ENCODE assay signal across 19 mouse cellular contexts in the genomic region with DNA sequence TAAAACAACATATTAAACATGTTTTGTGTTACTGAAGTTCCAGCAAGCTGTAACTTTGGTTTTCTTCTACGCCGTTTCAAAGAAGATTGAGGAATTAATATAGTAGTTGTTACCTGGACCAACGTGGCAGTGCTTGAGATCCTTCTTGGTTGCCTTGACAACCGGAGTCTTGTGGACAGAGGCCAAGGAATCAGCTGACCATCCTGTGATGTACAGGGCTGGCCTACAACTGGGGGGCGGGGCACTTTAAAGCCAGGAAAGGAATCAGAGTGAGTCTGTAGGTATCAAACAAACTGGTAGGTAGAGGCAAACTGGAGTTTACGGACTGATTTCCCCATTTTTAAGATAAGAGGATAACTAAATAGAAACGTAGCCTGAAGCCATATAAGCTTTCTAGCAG.
DNase-seq lines count a peak whose midpoint lies in the region; ATAC-seq and TF ChIP-seq lines count a peak whose summit lies in the region.
"Had no signal": no experiment of that assay in that cellular context is flagged by ENCODE, and none has a peak within 500 bp of the region (broad histone marks: within the 10 kb centered on the region; RNA-seq: fewer than 3 reads in every experiment).

No protein-coding gene starts in this region.

- no peaks in the 10 kb centered on the region for H3K4me1 ChIP-seq in stomach, embryonic 14.5 days (ENCODE audit: control insufficient read depth, insufficient read depth, low read length)
- no peaks in the 10 kb centered on the region for H3K4me1 ChIP-seq in stomach, postnatal 0 days (replicated peaks; ENCODE audit: control insufficient read depth, insufficient read depth)
- H3K4me1 ChIP-seq: neural tube, embryonic 12.5 days had no signal

- H3K9ac ChIP-seq in stomach, embryonic 14.5 days (replicated peaks; ENCODE audit: low read depth, low read length): no peak overlapping the region
- no peak overlapping the region for H3K9ac ChIP-seq in stomach, postnatal 0 days (ENCODE audit: low read length)
- H3K9ac ChIP-seq: embryonic facial prominence, embryonic 15.5 days; heart, embryonic 12.5 days; limb, embryonic 15.5 days; neural tube, embryonic 12.5 days had no signal

- 77% methylated on average over 7 of the region's 7 CpGs for WGBS in stomach, embryonic 14.5 days
- WGBS in stomach, postnatal 0 days: 77% methylated on average over 7 of the region's 7 CpGs

- H3K36me3 ChIP-seq in stomach, embryonic 14.5 days (ENCODE audit: control insufficient read depth, insufficient read depth, low read length): no peaks in the 10 kb centered on the region
- no peaks in the 10 kb centered on the region for H3K36me3 ChIP-seq in stomach, postnatal 0 days (ENCODE audit: control insufficient read depth, insufficient read depth, low read length)
- H3K36me3 ChIP-seq: embryonic facial prominence, embryonic 15.5 days; neural tube, embryonic 12.5 days had no signal

- H3K4me3 ChIP-seq in stomach, embryonic 14.5 days (ENCODE audit: low read depth, low read length): no peak overlapping the region
- H3K4me3 ChIP-seq in stomach, postnatal 0 days (ENCODE audit: low read depth, low read length): no peak overlapping the region
- H3K4me3 ChIP-seq: embryonic facial prominence, embryonic 15.5 days; gastrocnemius, adult 2 months; heart, embryonic 12.5 days; layer of hippocampus, adult 2 months; limb, embryonic 15.5 days; neural tube, embryonic 12.5 days had no signal

- H3K4me2 ChIP-seq in stomach, embryonic 14.5 days (replicated peaks; ENCODE audit: low read depth, low read length): no peak overlapping the region
- H3K4me2 ChIP-seq in stomach, postnatal 0 days (replicated peaks; ENCODE audit: low read depth): no peak overlapping the region
- H3K4me2 ChIP-seq: embryonic facial prominence, embryonic 15.5 days; heart, embryonic 12.5 days; limb, embryonic 15.5 days; neural tube, embryonic 12.5 days had no signal

- H3K27ac ChIP-seq in stomach, embryonic 14.5 days (ENCODE audit: low read length): no peak overlapping the region
- no peak overlapping the region for H3K27ac ChIP-seq in stomach, postnatal 0 days (replicated peaks)
- H3K27ac ChIP-seq: embryonic facial prominence, embryonic 15.5 days; gastrocnemius, adult 2 months; layer of hippocampus, adult 2 months; limb, embryonic 15.5 days; neural tube, embryonic 12.5 days had no signal

- H3K27me3 ChIP-seq in stomach, embryonic 14.5 days (ENCODE audit: control insufficient read depth, insufficient read depth, low read length): no peaks in the 10 kb centered on the region
- no peaks in the 10 kb centered on the region for H3K27me3 ChIP-seq in stomach, postnatal 0 days (ENCODE audit: control insufficient read depth, insufficient read depth, low read length)
- H3K27me3 ChIP-seq: embryonic facial prominence, embryonic 15.5 days; heart, embryonic 12.5 days; limb, embryonic 15.5 days; neural tube, embryonic 12.5 days had no signal

- TF ChIP-seq EP300 in stomach, postnatal 0 days (optimal IDR thresholded peaks at IDR 0.05): no peak

- ATAC-seq in stomach, embryonic 14.5 days (ENCODE audit: insufficient number of reproducible peaks, insufficient read depth, low FRiP score, low read depth): 0 out of 2 replicates have a peak, but pooled peaks have one; percentile 58
- no peak for ATAC-seq in stomach, postnatal 0 days (ENCODE audit: low FRiP score, low TSS enrichment)
- ATAC-seq in megakaryocyte-erythroid progenitor cell, adult 5-6 weeks (replicated peaks; ENCODE audit: low FRiP score, low TSS enrichment, poor library complexity, severe bottlenecking): no peak
- ATAC-seq: lung, postnatal 0 days had no signal

- no peaks in the 10 kb centered on the region for H3K9me3 ChIP-seq in stomach, embryonic 14.5 days (ENCODE audit: control insufficient read depth, low read depth, low read length)
- no peaks in the 10 kb centered on the region for H3K9me3 ChIP-seq in stomach, postnatal 0 days (ENCODE audit: control insufficient read depth, low read length)
- H3K9me3 ChIP-seq: embryonic facial prominence, embryonic 15.5 days; heart, embryonic 12.5 days; limb, embryonic 15.5 days; neural tube, embryonic 12.5 days had no signal

- TF ChIP-seq CTCF in stomach, postnatal 0 days (IDR thresholded peaks at IDR 0.05; ENCODE audit: low read depth): no peak

- DNase-seq in cerebellum, postnatal 10 days: peak; percentile 62 to 72
- no peak for DNase-seq in cerebellum, adult 9-10 months
- peak; percentile 48 for DNase-seq in kidney, adult 18-20 months
- DNase-seq in kidney, postnatal 4 days: no peak
- no peak for DNase-seq in stomach, postnatal 0 days (ENCODE audit: low spot score)
- no peak for DNase-seq in thymus, postnatal 36 days
- DNase-seq: adrenal gland, postnatal 25 days; cerebellum, adult 11-12 months; cerebellum, postnatal 36 days; gastrocnemius, adult 2 months; layer of hippocampus, postnatal 36 days had no signal

Comparison
In these comparisons a context has a peak if more than half of its experiments do, and no peak if none do; other contexts are left out.
1. DNase-seq: peak in cerebellum, postnatal 10 days (2 of 2) and kidney, adult 18-20 months (single experiment); none in cerebellum, adult 9-10 months (single experiment), kidney, postnatal 4 days (0 of 2), stomach, postnatal 0 days (single experiment) and thymus, postnatal 36 days (0 of 2).